Mouse (Mus musculus) heart, embryonic 15.5 days (tissue): Measurements from ENCODE around the gene N4bp2. TPM values are rescaled to one million over a fixed set of nuclear protein-coding genes. Genes with fewer than 3 reads are reported as not detected.

Experiments used
- ATAC-seq: fragments of 200-750 bp; cut with Nextera tagmentation; replicated peaks from 2 replicates; pipeline ENCODE4 v1.8.0; 2017; ENCODE audit warnings: low read depth, moderate TSS enrichment; ENCODE audit not compliant: insufficient number of reproducible peaks, insufficient read depth, low FRiP score
- H3K27ac ChIP-seq: fragments of 300-500 bp; sonication (generic); 2 replicates; pipeline ENCODE4 v1.5.1; 2015; ENCODE audit warnings: mild to moderate bottlenecking, inconsistent platforms
- H3K27me3 ChIP-seq: fragments of 300-500 bp; sonication (generic); 2 replicates; pipeline ENCODE4 v1.6.1; 2015; ENCODE audit warnings: inconsistent platforms
- H3K36me3 ChIP-seq: fragments of 300-500 bp; sonication (generic); 2 replicates; pipeline ENCODE4 v1.6.1; 2015; ENCODE audit warnings: mild to moderate bottlenecking, inconsistent platforms
- H3K4me1 ChIP-seq: fragments of 300-500 bp; sonication (generic); replicated peaks from 2 replicates; pipeline ENCODE4 v1.6.1; 2015; ENCODE audit warnings: inconsistent platforms
- H3K4me2 ChIP-seq: fragments of 300-500 bp; sonication (generic); 2 replicates; pipeline ENCODE4 v1.6.1; 2015; ENCODE audit warnings: inconsistent platforms, mild to moderate bottlenecking, moderate library complexity
- H3K4me3 ChIP-seq: fragments of 300-500 bp; sonication (generic); 2 replicates; pipeline ENCODE4 v1.5.1; 2015; ENCODE audit warnings: mild to moderate bottlenecking, inconsistent platforms
- H3K9ac ChIP-seq: fragments of 300-500 bp; sonication (generic); 2 replicates; pipeline ENCODE4 v1.6.1; 2015; ENCODE audit warnings: mild to moderate bottlenecking, inconsistent platforms
- H3K9me3 ChIP-seq: fragments of 300-500 bp; sonication (generic); replicated peaks from 2 replicates; pipeline ENCODE4 v1.6.1; 2016; ENCODE audit warnings: inconsistent platforms
- WGBS: fragments of 180-500 bp; shearing (Covaris S2); methylation state at CpG from one replicate; pipeline ENCODE4 v1.1.7; 2015; ENCODE audit warnings: mixed read lengths; 5-methylcytosine and 5-hydroxymethylcytosine counted together
- polyA plus RNA-seq: library from polyadenylated mRNA; unstranded; fragments of >200 nt; fragmentation: Nextera tagmentation; extraction: Ambion mirVana; gene quantifications from 2 replicates; pipeline ENCODE4 v1.2.1, GENCODE M21; 2015

The N4bp2 gene
- polyA plus RNA-seq, 1 experiment from 2014 or later: 12.9 TPM

- no peaks in the 10 kb centered on the region for H3K9me3 ChIP-seq
- H3K27ac ChIP-seq: no peak overlapping the region
- H3K4me3 ChIP-seq: peak overlapping the region; percentile 24; the same call in 1 of the 2 replicates
- H3K27me3 ChIP-seq: no peaks in the 10 kb centered on the region
- H3K36me3 ChIP-seq: no peaks in the 10 kb centered on the region
- H3K4me1 ChIP-seq: peaks cover 4% of the 10 kb centered on the region; the same call in 1 of the 2 replicates
- no peak overlapping the region for H3K9ac ChIP-seq
- H3K4me2 ChIP-seq: no peak overlapping the region
- no peak for ATAC-seq
- 75% methylated on average over 3 of the region's 3 CpGs for WGBS
Measured at GRCm38 (mm10) chr5:65864946-65865345, 101.6 kb downstream of the N4bp2 start.

- no peak for ATAC-seq
- 88% methylated on average over 6 of the region's 6 CpGs for WGBS
- Histone ChIP-seq H3K27me3 (no peaks in the 10 kb centered on the region), H3K4me2 (no peak overlapping the region), H3K36me3 (no peaks in the 10 kb centered on the region), H3K9me3 (no peaks in the 10 kb centered on the region), H3K27ac (no peak overlapping the region), H3K4me3 (no peak overlapping the region), H3K4me1 (peaks cover 4% of the 10 kb centered on the region; the same call in 1 of the 2 replicates), H3K9ac (no peak overlapping the region)
Measured at GRCm38 (mm10) chr5:65866591-65866990, 103.3 kb downstream of the N4bp2 start.

GRCm38 (mm10) chr5:65867380-65868116 lies 104.2 kb downstream of the N4bp2 start:
- ATAC-seq: no peak
- H3K27ac ChIP-seq: no peak overlapping the region
- WGBS: 71% methylated on average over 7 of the region's 7 CpGs
- no peaks in the 10 kb centered on the region for H3K9me3 ChIP-seq
- H3K27me3 ChIP-seq: no peaks in the 10 kb centered on the region
- H3K36me3 ChIP-seq: no peaks in the 10 kb centered on the region
- no peak overlapping the region for H3K9ac ChIP-seq
- H3K4me3 ChIP-seq: no peak overlapping the region
- no peak overlapping the region for H3K4me2 ChIP-seq
- peaks cover 4% of the 10 kb centered on the region; the same call in 1 of the 2 replicates for H3K4me1 ChIP-seq

GRCm38 (mm10) chr5:65868419-65868818 lies 105.1 kb downstream of the N4bp2 start:
- H3K4me1 ChIP-seq: peaks cover 4% of the 10 kb centered on the region; the same call in 1 of the 2 replicates
- no peak for ATAC-seq

GRCm38 (mm10) chr5:65869660-65870059 lies 106.3 kb downstream of the N4bp2 start:
- 92% methylated on average over 4 of the region's 4 CpGs for WGBS
- no peaks in the 10 kb centered on the region for H3K27me3 ChIP-seq
- no peak overlapping the region for H3K4me3 ChIP-seq
- H3K27ac ChIP-seq: no peak overlapping the region
- no peaks in the 10 kb centered on the region for H3K36me3 ChIP-seq
- no peaks in the 10 kb centered on the region for H3K9me3 ChIP-seq
- H3K4me2 ChIP-seq: no peak overlapping the region
- peaks cover 4% of the 10 kb centered on the region; the same call in 1 of the 2 replicates for H3K4me1 ChIP-seq
- H3K9ac ChIP-seq: no peak overlapping the region
- no peak for ATAC-seq

More at GRCm38 (mm10) chr5:65868419-65868818, 105.1 kb downstream of the N4bp2 start:
- 47% methylated on average over 3 of the region's 3 CpGs for WGBS
- Histone ChIP-seq H3K4me2 (no peak overlapping the region), H3K4me3 (no peak overlapping the region), H3K9ac (no peak overlapping the region), H3K9me3 (no peaks in the 10 kb centered on the region), H3K27ac (no peak overlapping the region), H3K27me3 (no peaks in the 10 kb centered on the region), H3K36me3 (no peaks in the 10 kb centered on the region)

GRCm38 (mm10) chr5:65871276-65871875 lies 108.1 kb downstream of the N4bp2 start:
- Histone ChIP-seq H3K4me1 (peaks cover 4% of the 10 kb centered on the region; the same call in 1 of the 2 replicates), H3K27me3 (no peaks in the 10 kb centered on the region), H3K4me3 (no peak overlapping the region), H3K9me3 (no peaks in the 10 kb centered on the region), H3K4me2 (no peak overlapping the region), H3K9ac (no peak overlapping the region), H3K27ac (no peak overlapping the region), H3K36me3 (no peaks in the 10 kb centered on the region)
- no peak for ATAC-seq
- WGBS: 89% methylated on average over 13 of the region's 13 CpGs

- no peak overlapping the region for H3K4me3 ChIP-seq
- 57% methylated on average over 4 of the region's 4 CpGs for WGBS
- no peaks in the 10 kb centered on the region for H3K27me3 ChIP-seq
- H3K27ac ChIP-seq: no peak overlapping the region
- no peaks in the 10 kb centered on the region for H3K9me3 ChIP-seq
- ATAC-seq: no peak
- no peak overlapping the region for H3K9ac ChIP-seq
- no peak overlapping the region for H3K4me2 ChIP-seq
- H3K36me3 ChIP-seq: no peaks in the 10 kb centered on the region
- peaks cover 6% of the 10 kb centered on the region for H3K4me1 ChIP-seq
Measured at GRCm38 (mm10) chr5:65873212-65873611, 109.9 kb downstream of the N4bp2 start.

GRCm38 (mm10) chr5:65875269-65875668 lies 111.9 kb downstream of the N4bp2 start:
- Histone ChIP-seq H3K9ac (no peak overlapping the region), H3K27ac (no peak overlapping the region), H3K4me2 (no peak overlapping the region), H3K4me1 (peaks cover 6% of the 10 kb centered on the region; the same call in 1 of the 2 replicates), H3K27me3 (no peaks in the 10 kb centered on the region), H3K9me3 (no peaks in the 10 kb centered on the region), H3K36me3 (no peaks in the 10 kb centered on the region), H3K4me3 (no peak overlapping the region)
- no peak for ATAC-seq
- 89% methylated on average over 7 of the region's 7 CpGs for WGBS

GRCm38 (mm10) chr5:65878367-65878766 lies 115.0 kb downstream of the N4bp2 start:
- H3K36me3 ChIP-seq: no peaks in the 10 kb centered on the region
- no peak for ATAC-seq
- no peaks in the 10 kb centered on the region for H3K9me3 ChIP-seq
- no peak overlapping the region for H3K27ac ChIP-seq
- no peak overlapping the region for H3K4me3 ChIP-seq
- 36% methylated on average over 3 of the region's 3 CpGs for WGBS
- no peak overlapping the region for H3K9ac ChIP-seq
- no peaks in the 10 kb centered on the region for H3K27me3 ChIP-seq
- peaks cover 15% of the 10 kb centered on the region for H3K4me1 ChIP-seq
- no peak overlapping the region for H3K4me2 ChIP-seq
